Mouse (Mus musculus): ENCODE measurements around the gene Olfr452. TPM values are rescaled to one million over a fixed set of nuclear protein-coding genes. Genes with fewer than 3 reads are reported as not detected.

The Olfr452 gene
- polyA plus RNA-seq (2012; rRNA removed): not detected in 2 replicates

DNA sequence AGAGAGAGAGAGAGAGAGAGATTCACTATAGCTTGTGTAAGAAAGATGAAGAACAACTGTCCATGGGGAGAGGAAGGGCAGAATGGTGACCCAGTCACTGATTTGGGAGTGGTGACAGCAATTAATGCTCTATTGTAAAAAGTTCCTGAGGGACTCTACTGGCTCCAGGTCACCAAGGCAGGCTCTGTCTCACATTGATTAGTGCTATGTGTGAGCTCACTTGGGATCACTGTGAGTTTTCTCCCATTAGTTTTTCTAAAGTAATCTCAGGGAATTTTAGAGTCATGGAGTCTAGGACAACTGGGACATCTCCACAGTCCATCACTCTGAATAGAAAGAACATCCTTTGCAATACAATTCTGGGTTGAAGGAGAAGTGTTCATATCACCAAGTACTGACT is at the start of gene Olfr452:
Olfr452 (plus strand) TSS at position 301 of the 400 bp plus-strand sequence.
- H3K4me1 ChIP-seq (ENCODE audit: control insufficient read depth, insufficient read depth, low read length): no peaks in the 10 kb centered on the region
- no peak for TF ChIP-seq CTCF (IDR thresholded peaks at IDR 0.05; ENCODE audit: insufficient read depth, low read length)
- no peak for TF ChIP-seq POLR2A (IDR thresholded peaks at IDR 0.05; ENCODE audit: borderline replicate concordance, extremely low read depth, low read depth, low read length)
- DNase-seq: no peak
- no peak within 1 kb of the TSS for H3K4me3 ChIP-seq (replicated peaks; ENCODE audit: extremely low read depth, low read depth, low read length)

DNA sequence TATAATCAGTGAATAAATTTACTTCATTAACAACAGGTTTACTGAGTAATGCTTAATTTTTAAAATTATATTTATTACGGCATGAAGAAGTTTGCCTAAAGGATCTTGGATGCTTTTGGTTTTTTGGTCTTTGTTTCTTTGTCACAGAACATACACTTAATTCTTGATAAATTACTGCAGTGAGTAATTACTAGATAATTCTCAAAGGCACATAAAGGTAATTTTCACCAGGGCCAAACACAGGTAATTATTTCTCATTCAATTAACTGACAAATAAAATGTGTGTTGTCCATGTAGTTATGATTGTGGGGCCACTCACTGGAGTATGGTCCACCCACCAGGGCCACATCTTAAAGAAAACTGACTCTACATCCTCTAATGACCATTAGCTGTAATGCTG is 45.8 kb upstream of the Olfr452 start, which contains the start of gene Olfr453:
Olfr453 (plus strand) TSS at position 301 of the 400 bp plus-strand sequence.
- Histone ChIP-seq H3K4me3 (replicated peaks; ENCODE audit: extremely low read depth, low read depth, low read length) (no peak within 1 kb of the TSS), H3K4me1 (ENCODE audit: control insufficient read depth, insufficient read depth, low read length) (no peaks in the 10 kb centered on the region)
- TF ChIP-seq POLR2A (IDR thresholded peaks at IDR 0.05; ENCODE audit: borderline replicate concordance, extremely low read depth, low read depth, low read length) (no peak), CTCF (IDR thresholded peaks at IDR 0.05; ENCODE audit: insufficient read depth, low read length) (no peak)
- 95% methylated on average over 1 of the region's 1 CpGs for WGBS
- no peak for DNase-seq

DNA sequence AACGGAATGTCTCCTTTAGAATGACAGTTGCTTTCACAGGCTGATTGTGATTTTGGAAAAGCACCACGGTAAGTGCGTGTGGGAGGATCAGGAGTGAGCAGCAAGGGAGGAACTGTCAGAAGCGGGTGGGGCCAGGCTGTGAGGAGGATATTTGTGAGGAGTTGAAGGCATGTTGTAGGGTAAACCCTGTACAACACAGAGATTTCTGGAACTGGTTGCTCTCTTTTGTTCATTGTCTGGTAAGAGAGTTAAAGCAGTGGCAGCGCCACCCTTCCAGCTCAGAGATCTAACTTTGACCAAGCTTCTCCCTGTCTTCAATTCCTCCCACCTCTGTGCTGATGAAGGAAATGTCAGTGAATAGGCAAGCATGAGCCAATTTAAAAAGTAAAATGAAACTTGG is 42.6 kb upstream of the Olfr452 start:
- 67% methylated on average over 5 of the region's 5 CpGs for WGBS

DNA sequence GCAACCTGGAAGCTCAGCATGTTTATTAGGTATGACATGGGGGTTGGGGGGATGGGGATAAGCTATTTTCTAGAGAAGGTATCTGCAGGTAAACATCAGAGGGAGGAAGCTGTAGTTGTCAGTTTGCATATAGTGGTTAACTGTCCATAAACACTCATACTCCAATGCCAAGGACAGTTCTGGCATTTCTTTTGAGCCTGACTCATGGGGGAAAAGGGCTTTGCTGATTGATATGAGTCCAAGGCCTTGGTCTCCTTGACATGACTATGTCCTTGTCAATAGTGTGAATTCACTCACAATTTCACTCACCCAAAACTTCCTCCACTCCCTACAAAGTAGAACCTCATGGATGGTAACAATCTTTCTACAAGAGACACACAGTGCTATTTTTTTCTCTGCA is 37.0 kb upstream of the Olfr452 start:
- no peaks in the 10 kb centered on the region for H3K4me1 ChIP-seq (ENCODE audit: control insufficient read depth, insufficient read depth, low read length)
- no peak overlapping the region for H3K4me3 ChIP-seq (replicated peaks; ENCODE audit: extremely low read depth, low read depth, low read length)
- no peak for TF ChIP-seq POLR2A (IDR thresholded peaks at IDR 0.05; ENCODE audit: borderline replicate concordance, extremely low read depth, low read depth, low read length)
- no peak for TF ChIP-seq CTCF (IDR thresholded peaks at IDR 0.05; ENCODE audit: insufficient read depth, low read length)
- DNase-seq: no peak

More for the DNA sequence above, 42.6 kb upstream of the Olfr452 start:
- Histone ChIP-seq H3K4me1 (ENCODE audit: control insufficient read depth, insufficient read depth, low read length) (no peaks in the 10 kb centered on the region), H3K4me3 (replicated peaks; ENCODE audit: extremely low read depth, low read depth, low read length) (no peak overlapping the region)
- DNase-seq: no peak
- no peak for TF ChIP-seq CTCF (IDR thresholded peaks at IDR 0.05; ENCODE audit: insufficient read depth, low read length)
- TF ChIP-seq POLR2A (IDR thresholded peaks at IDR 0.05; ENCODE audit: borderline replicate concordance, extremely low read depth, low read depth, low read length): no peak

DNA sequence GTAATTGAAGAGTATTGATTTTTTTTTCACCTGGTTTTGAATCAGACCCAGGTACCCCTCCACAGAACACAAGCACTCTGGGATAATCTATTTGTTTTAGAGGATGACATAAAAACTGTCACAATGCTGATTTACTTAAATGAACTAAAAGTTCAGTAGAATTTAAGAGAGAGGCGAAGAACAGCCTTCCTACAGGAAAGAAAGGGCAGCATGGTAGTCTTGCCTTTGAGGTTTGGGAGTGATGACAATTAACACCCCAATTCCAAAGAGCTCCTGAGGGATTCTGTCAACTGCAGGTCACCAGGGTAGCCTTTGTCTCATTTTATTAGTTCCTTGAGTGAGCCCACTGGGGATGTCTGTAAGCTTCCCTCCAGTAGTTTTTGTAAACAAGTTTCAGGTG is 28.8 kb upstream of the Olfr452 start, which contains the start of gene Olfr38:
Olfr38 (plus strand) TSS at position 301 of the 400 bp plus-strand sequence.
- TF ChIP-seq CTCF (IDR thresholded peaks at IDR 0.05; ENCODE audit: insufficient read depth, low read length) (no peak), POLR2A (IDR thresholded peaks at IDR 0.05; ENCODE audit: borderline replicate concordance, extremely low read depth, low read depth, low read length) (no peak)

DNA sequence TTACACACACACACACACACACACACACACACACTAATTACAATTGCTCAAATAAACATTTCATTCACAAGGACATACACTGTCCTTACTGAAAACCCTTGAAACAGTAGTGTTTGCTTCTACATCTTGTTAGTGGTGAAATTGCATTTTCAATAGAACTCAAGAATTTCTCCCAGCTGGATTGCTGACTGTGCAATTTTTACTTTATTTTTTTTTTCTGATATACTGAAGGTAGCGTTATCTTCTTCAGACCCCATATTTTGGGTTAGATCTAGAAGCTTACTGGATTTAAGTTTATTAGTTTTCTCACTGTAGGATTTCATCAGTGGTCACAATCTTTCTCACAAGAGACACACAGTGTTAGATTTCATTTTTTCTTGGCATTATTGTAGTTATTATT is 7.8 kb upstream of the Olfr452 start:
- WGBS: 86% methylated on average over 1 of the region's 1 CpGs
- H3K4me1 ChIP-seq (ENCODE audit: control insufficient read depth, insufficient read depth, low read length): no peaks in the 10 kb centered on the region
- no peak for TF ChIP-seq CTCF (IDR thresholded peaks at IDR 0.05; ENCODE audit: insufficient read depth, low read length)
- TF ChIP-seq POLR2A (IDR thresholded peaks at IDR 0.05; ENCODE audit: borderline replicate concordance, extremely low read depth, low read depth, low read length): no peak
- no peak for DNase-seq
- no peak overlapping the region for H3K4me3 ChIP-seq (replicated peaks; ENCODE audit: extremely low read depth, low read depth, low read length)

More for the DNA sequence above, 28.8 kb upstream of the Olfr452 start, which contains the start of gene Olfr38:
- DNase-seq: no peak
- 65% methylated on average over 1 of the region's 1 CpGs for WGBS
- H3K4me3 ChIP-seq (replicated peaks; ENCODE audit: extremely low read depth, low read depth, low read length): no peak within 1 kb of the TSS
- H3K4me1 ChIP-seq (ENCODE audit: control insufficient read depth, insufficient read depth, low read length): no peaks in the 10 kb centered on the region

DNA sequence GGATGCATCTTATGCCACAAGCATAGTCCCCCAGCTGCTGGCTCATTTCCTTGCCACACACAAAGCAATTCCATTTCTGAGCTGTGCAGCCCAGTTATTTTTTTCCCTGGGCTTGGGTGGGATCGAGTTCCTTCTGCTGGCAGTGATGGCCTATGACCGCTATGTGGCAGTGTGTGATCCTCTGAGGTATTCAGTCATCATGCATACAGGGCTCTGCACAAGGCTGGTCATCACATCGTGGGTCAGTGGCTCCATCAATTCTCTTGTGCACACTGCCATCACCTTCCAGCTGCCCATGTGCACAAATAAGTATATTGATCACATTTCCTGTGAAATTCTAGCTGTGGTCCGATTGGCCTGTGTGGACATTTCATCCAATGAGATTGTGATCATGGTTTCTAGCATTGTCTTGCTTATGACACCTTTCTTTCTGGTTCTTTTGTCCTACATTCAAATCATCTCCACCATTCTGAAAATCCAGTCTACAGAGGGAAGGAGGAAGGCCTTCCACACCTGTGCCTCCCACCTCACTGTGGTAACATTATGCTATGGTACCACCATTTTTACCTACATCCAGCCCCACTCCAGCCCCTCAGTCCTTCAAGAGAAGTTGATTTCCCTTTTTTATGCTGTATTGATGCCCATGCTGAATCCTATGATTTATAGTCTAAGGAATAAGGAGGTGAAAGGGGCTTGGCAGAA is 5.5 kb downstream of the Olfr452 start:
- 46% methylated on average over 4 of the region's 4 CpGs for WGBS
- Histone ChIP-seq H3K4me3 (replicated peaks; ENCODE audit: extremely low read depth, low read depth, low read length) (no peak overlapping the region), H3K4me1 (ENCODE audit: control insufficient read depth, insufficient read depth, low read length) (no peaks in the 10 kb centered on the region)
- no peak for TF ChIP-seq POLR2A (IDR thresholded peaks at IDR 0.05; ENCODE audit: borderline replicate concordance, extremely low read depth, low read depth, low read length)
- no peak for TF ChIP-seq CTCF (IDR thresholded peaks at IDR 0.05; ENCODE audit: insufficient read depth, low read length)
- DNase-seq: no peak

DNA sequence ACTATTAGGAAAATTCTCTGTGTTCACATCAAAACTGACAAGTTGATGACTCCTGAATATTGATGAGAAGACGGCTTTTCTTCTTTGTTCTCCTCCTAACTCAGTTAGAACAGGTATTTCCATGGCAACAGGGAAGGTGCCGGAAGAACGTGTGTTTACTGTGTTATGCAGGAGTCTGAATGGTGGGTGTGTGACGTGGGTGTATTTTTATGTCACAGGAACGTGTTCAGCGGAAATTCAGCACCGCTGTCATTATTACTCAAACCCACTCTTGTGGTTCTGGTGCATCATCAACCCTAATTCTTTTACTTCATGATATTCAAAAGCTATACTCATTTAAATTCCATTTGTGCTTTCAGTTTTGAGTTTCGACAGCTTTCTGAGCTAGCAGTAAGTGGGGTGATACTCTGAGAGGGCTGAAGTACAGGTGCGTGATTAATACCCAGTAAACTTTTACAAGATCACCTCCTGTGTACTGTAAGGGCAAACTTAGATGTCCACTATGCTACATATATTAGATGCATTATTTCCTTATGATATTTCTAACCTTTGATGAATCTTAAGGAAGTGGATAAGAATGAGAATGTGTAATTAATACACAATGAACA is 6.2 kb downstream of the Olfr452 start:
- Histone ChIP-seq H3K4me1 (ENCODE audit: control insufficient read depth, insufficient read depth, low read length) (no peaks in the 10 kb centered on the region), H3K4me3 (replicated peaks; ENCODE audit: extremely low read depth, low read depth, low read length) (no peak overlapping the region)
- 72% methylated on average over 9 of the region's 9 CpGs for WGBS
- no peak for TF ChIP-seq POLR2A (IDR thresholded peaks at IDR 0.05; ENCODE audit: borderline replicate concordance, extremely low read depth, low read depth, low read length)
- TF ChIP-seq CTCF (IDR thresholded peaks at IDR 0.05; ENCODE audit: insufficient read depth, low read length): no peak
- no peak for DNase-seq

DNA sequence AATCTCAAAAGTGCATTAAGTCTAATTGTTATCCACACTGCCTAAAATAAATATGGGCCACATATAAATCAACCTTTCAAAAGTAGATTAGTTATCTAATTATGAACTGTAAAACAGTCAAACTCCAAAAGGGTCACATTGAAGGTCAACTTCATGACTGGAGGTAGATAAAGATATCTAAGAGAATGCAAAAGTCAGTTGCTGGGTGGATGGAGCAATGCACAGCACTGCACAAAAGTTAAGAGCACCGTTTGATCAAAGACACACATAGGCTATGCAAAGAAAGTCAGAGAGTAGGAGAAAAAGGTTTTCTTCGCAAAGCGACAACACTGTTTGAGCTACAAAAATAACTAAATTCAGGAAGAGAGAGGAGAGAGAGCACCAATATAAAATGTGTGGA is 10.1 kb downstream of the Olfr452 start:
- TF ChIP-seq CTCF (IDR thresholded peaks at IDR 0.05; ENCODE audit: insufficient read depth, low read length) (no peak), POLR2A (IDR thresholded peaks at IDR 0.05; ENCODE audit: borderline replicate concordance, extremely low read depth, low read depth, low read length) (no peak)
- WGBS: 88% methylated on average over 3 of the region's 3 CpGs
- Histone ChIP-seq H3K4me3 (replicated peaks; ENCODE audit: extremely low read depth, low read depth, low read length) (no peak overlapping the region), H3K4me1 (ENCODE audit: control insufficient read depth, insufficient read depth, low read length) (no peaks in the 10 kb centered on the region)
- DNase-seq: no peak

DNA sequence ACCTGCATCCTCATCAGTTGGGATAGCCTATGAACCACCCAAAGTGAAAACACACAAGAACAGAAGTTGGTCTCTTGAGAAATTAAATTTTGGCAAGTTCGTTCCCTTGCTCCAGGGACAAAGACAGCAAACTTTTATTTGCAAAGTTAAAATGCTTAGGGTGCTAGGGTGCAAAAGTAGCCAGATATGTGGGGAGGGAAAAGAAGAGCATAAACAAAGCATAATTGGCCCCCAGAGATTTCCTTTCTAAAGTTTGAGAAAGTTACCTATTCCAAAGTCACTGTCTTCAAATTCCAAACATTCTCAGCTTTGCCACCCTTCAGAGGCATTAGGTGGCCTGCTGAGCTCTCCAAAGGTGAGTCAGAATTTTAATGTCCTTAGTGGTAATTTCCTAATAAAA is 26.7 kb downstream of the Olfr452 start, which contains the start of gene Olfr450:
Olfr450 (plus strand) TSS at position 301 of the 400 bp plus-strand sequence.
- no peaks in the 10 kb centered on the region for H3K4me1 ChIP-seq (ENCODE audit: control insufficient read depth, insufficient read depth, low read length)
- no peak within 1 kb of the TSS for H3K4me3 ChIP-seq (replicated peaks; ENCODE audit: extremely low read depth, low read depth, low read length)
- WGBS: 65% methylated on average over 1 of the region's 1 CpGs
- no peak for DNase-seq
- no peak for TF ChIP-seq CTCF (IDR thresholded peaks at IDR 0.05; ENCODE audit: insufficient read depth, low read length)
- no peak for TF ChIP-seq POLR2A (IDR thresholded peaks at IDR 0.05; ENCODE audit: borderline replicate concordance, extremely low read depth, low read depth, low read length)

All from lung, adult 2 months (tissue).